Mouse (Mus musculus) urinary bladder, postnatal 4 days (tissue): ENCODE measurements around the gene Dlgap4.
"Not testable (repeated sequence)": the region's sequence is repeated elsewhere in the genome, so short reads cannot be mapped to it uniquely, and the experiment has no call there.

Experiments used
- DNase-seq, 2 experiments: peaks; one replicate each; pipeline ENCODE4 v3.0.0; 2021 to 2022; ENCODE audit warnings: low spot score in 2 of 2

Dlgap4 gene

DNA sequence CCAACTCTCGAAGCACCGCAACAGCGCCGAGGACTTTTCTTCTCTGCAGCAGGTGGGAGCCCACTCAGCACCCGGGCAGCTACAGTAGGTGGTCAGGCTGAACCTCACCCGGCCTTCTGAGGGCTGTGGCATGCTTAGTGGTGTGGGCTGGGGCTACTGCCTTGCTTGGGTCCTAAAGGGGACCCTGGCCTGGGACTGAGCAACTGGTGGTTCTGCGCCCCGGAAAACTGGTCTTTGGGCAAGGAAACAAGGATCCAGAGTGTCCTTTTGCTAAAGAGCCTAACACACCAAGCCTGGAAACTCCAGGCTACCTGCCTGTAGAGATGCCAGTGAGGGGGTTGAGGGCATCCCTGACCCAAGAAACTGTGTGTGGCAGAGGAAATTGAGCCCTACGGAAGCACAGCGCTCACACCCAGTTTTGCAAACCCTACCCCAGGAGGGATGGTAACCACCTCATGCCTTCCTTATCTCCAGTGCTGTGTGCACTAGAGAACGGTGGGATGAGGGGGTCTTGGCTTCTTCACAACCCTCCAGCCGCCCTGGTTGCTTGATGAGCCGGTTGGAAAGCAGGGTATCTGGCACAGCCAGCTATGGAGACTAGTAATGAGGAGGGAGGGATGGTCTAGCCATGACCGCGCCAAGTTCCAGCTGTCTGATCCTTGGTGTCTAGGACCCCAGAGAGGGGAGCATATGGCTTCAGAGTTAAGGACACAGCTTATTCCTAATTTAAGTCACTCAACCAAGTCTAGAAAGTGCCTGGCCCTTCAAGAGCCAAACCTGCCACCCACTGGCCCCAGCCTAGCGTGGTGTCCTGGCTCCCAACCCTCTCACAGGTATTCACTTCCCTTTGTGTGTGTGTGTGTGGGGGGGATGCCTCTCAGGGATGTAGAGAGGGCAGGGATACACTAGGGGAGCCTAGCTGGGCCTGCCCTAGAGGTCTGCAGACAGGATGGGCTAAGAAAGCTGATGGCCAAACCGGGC is 162.2 kb downstream of the Dlgap4 start:
- DNase-seq = no peak

DNA sequence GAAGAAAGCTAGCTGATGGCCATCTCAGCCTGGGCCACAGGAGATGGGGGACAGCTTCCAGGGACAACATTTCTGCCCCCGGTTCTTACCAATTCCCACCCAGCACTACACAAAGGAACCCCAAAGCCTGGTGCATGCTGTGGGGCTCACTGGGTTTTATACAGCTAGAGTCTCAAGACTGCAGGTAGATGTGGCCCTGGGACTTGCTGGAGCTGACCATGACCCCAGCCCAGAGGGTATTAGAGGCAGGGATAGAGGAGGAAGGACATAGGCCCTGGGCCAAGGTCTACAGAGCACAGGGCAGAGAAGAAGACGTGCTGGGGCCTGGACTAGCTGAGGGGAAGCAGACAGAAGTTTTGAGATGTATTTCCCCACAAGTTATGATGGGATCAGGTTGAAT is 163.4 kb downstream of the Dlgap4 start:
- no peak for DNase-seq

DNA sequence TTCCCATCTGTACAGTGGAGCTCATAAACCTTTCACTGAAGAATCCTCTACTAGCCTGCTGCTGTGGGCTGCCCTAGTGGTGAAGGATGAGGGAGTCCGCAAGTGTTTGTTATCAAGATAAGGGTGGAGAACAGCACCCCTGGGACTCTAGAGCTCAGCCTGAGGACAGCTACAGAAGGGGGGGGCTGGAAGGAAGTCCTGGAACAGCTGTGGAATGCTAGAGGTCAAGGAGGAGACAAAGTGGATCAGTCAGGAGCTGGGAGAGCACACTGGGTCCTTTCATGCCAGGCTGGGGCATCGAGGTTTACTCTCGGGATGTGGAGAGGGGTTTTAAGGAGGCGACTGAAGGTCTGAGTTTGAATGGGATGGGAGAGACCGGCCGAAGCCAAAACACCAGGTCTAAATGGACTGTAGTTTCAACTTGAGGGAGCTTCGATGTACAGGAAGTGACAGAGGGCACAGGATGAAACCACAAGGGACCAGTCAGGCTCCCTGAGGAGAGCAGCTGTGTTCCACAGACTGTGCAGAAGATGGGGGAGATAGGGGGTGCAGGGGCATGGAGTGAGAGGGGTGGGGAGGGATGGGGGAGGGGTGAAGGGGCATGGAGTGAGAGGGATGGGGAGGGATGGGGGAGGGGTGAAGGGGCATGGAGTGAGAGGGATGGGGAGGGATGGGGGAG is 164.0 kb downstream of the Dlgap4 start:
- DNase-seq = no peak

DNA sequence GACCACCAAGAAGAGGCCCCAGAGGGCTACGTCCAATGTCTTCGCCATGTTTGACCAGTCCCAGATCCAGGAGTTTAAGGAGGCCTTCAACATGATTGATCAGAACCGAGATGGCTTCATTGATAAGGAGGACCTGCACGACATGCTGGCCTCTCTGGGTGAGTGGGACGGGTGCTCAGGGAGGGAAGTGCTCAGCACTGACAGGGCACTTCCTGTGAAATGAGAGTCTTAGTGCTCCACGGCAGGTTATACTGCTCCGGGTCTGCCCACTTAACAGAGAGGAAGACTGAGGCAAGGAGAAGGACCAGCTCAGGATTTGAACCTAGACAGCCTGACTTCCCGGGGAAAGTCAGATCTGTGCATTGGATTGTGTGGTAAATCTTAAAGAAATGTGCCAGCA is 165.1 kb downstream of the Dlgap4 start:
- DNase-seq = no peak

DNA sequence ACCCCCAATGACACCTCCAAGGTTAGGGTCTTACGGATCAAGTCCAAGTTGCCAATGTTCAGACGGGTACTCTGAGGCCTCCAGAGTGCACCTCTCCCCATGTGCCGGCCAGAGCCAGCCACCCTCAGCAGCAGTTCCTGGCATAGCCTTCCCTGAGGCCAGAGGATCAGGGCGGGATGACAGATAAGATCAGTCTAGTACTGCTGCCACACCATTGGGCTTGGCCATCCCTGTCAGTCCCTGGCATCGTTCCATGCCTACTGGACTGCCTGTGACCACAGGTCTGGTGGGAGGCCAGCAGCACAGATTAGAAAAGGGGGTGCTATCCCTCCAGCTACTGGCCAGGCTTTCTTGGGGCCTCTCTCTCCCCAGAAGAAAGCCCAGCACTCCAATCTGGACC is 165.5 kb downstream of the Dlgap4 start:
- DNase-seq = no peak

DNA sequence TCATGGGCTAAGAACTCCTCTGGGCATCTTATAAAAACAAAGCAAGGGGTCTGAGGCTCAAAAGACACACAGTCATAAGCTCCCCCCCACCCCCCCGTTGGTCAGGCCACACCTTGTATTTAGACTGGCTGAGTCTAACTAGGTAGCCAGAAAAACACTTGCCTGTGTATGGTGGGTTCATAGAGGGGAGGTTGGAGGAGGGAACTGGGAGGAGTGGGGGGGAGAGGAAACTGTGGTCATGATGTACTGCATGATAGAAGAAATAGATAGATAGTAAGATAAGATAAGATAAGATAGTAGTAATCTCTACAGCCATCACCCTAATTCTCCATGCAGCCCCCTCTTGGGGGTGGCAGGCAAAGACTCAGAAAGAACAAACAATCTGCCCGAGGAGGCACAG is 166.0 kb downstream of the Dlgap4 start:
- DNase-seq = no peak

DNA sequence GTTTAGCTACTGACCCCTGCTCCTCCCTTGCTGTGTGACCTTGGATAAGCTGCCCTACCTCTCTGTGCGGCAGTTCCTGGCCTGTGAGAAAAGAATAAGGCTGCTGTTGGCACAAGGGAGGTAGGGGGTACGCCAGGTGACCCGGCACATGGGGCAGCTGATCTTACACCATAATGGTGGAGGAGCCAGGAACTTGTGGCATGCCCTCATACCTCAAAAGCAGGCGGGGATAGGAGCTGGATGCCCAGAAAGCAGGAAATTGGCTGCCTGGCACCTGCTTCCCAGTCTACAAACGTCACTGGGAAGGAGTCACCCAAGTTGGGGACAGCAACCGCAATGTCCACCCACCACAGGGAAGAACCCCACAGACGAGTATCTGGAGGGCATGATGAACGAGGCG is 166.6 kb downstream of the Dlgap4 start:
- DNase-seq = no peak

DNA sequence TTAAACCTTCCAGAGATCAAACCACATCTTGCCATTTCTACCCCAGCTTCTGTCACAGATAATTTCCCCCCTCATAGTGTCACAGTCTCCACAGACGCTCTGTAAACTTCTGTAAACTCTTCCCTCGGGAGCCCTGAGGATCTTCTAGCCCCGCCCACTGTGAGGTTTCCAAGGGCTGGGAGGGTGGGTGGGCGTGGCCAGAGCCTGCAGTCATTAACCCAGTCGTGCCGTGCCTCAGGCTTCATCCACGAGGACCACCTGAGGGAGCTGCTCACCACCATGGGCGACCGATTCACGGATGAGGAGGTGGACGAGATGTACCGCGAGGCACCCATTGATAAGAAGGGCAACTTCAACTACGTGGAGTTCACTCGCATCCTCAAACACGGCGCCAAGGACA is 167.2 kb downstream of the Dlgap4 start:
- DNase-seq = no peak

DNA sequence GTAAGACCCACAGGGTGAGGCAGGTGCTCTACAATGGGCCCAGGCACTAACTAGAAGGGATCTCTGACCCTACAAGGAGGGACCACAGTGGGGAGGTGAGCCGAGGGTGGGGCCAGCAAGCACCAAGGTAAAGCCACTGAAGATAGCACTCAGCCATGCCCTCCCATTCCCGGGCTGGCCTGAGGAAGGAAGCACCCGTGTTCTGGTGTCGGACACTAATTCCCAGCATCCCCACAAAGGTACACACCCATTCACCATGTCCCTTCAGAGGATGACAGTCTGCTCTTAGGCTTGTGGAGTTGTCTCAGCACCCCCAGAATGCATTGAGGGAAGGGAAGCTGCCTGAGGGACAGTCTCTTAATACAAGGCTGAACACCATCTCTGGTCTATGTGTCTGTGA is 167.8 kb downstream of the Dlgap4 start:
- no peak for DNase-seq

DNA sequence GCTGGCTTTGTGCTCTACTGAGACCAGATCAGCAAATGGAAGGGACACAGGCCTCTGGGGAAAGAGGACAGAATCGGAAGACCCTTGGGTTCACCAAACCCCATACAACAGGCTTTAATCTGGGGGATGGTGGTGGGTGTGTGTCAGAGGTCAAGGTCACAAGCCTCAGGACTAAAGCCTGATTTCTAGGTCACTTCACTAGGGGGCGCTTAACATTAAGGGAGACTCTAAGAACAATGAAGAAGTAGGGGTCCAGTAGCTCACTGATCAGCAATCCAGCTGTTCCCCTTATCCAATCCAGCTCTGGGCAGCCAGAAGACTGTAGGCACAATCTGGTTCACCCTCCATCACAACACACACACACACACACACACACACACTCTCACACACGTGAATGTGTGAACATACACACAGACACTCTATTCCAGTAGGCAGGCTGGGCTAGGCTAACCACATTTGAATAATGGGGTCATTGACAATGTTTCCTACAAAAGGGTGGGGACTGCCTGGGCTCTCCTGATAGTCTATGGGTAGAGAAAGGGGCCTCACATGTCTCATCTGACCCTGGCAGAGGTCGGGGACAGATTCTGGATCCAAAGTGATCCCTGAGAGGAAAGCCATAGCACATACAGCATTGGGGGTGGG is 168.5 kb downstream of the Dlgap4 start:
- no peak for DNase-seq

DNA sequence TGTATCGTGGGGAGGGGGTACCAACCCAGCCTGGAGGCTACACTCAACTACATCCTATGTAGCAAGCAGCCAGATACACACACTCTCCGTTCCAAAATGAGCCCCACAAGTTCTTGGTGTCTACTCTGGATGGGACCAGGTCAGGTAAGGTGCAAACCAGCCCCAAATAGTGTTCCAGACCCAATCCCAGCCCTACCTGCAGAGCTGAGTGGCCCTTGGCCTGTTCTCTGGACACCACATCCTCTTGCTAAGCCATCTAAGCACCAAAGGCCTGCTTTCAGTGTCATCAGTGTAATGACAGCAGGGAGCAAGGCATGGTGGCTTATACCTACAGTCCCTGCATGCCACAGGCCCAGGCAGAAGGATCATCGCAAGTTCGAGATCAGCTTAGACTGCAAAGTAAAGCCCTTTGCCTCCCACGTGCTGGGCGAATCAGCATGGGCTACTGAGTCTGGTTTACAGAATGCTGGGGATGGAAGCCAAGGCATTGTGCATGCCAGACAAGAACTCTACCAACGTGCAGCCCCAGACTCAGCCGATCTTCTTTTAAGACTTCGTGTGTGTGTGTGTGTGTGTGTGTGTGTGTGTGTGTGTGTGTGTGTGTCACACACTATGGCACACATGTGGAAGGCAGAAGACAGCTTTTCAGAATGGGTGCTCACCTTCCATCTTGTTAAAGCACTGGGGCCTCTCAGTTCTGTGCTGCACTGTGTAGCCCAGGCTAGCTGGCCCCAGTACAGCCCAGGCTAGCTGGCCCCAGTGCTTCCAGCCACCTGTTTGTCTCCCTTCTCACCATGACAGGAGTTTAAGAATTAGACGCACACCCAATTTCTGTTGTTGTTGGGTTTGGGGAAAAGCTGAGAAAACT is 169.2 kb downstream of the Dlgap4 start:
- DNase-seq = no peak

DNA sequence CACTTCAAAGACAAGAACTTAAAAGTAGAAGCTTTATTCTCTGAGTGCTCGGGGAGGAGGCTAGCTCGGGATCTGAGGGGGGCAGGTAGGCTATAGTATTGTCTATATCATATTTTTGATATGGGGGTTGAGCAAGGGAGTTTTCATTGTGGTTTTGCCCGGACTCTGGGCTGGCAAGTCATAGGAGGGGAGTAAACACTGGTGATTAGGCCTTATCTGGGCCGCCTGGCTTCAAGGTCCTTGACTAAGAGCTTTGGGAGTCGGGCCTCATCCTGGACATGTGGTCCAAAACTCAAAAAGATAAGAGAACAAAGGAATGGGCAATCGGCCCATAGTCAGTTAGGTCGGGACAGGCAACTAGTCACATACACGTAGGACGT is 169.8 kb downstream of the Dlgap4 start:
- no peak for DNase-seq

DNA sequence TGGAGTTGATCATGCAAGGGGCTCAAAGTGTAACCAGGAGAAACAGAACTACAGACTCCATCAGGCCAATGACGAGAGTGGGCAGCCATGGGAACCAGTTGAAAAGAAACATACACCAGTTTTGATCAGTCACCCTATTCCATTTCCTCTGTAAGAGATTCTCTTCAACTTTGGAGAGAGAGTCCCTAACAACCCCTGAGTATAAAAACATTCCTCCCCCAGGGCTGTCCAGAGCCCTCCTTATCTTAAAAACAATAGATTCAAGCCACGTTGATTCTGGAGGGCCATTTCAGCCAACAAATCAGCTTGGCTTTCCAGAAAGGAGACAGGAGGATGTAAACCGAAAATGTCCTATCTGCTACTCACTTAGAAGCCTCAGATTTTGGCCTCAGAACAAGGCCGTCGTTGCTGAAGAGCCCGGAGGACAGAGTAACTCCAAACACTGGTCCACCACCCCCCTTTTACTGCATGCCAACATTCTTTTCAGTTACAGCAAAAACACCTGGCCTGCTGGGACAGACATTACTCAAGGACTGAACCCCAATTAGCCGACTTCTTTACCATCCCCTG is 170.6 kb downstream of the Dlgap4 start:
- DNase-seq = no peak

DNA sequence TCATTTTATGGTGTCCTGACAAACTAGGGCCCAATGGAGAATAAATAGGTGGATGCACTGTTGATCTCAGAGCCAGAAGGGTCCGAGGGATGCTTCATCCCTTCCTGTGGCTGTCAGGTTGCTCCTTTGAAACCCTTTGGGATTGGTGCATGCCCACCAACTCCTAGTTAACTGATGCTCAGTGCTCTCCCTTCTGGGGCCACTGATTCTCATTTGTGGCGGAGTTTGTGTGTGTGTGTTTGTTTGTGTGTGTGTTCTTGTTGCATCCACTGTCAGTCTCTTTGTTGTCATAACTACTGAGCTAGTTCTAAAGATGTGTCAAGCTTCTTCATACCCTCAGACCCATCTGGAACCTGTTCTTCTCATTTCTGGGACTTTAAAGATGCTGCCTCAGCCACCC is 171.4 kb downstream of the Dlgap4 start:
- DNase-seq = no peak

DNA sequence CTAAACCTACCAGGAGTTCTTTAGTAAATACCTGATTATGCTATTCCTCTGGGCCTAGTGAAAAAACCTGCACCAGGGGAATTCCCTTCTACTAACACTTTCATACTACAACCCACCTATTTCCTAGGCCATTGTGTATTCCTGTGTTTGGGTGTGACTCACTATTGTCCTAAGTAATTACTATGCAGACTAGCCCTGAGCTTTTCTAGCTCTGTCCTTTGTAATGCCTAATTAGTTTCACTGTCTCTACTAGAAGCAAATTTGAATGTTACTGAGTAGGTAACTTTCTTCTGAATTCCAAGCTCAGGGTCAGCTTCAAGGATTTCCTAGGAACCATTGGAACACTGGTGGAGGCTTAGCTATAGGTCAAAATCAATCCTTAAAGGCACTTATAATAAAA is 172.9 kb downstream of the Dlgap4 start:
- not testable (repeated sequence) for DNase-seq

DNA sequence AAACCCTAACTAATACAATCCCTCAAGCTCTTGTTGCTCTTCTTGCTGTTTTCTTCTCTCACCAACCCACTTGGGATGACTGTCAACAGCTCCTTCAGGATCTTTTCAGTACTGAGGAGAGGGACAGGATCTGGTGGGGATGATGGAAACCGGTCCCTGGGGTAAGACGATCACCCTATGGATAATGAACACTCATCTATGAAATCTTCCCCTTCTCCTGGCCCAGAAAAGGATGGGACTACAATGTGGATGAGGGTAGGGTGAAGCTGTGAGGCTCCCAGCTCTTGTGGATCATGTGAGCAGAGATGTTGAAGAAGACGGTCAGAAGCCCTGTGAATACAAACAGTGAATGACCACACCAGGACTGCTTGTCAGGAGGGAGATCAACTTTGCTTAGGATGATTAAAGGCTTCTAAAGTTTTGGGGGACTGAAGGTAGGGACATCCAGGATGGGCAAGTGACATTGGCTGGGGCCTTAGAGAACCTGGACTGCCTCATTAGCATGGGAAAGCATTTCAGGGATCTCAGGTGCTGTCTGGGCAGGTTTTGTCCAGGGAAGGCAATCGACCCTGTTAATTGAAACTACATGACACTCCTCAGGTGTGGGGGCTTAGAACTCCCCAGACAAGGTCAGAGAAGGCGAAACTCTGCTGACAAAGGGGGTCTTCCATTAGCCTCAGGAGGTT is 173.7 kb downstream of the Dlgap4 start:
- DNase-seq = no peak

DNA sequence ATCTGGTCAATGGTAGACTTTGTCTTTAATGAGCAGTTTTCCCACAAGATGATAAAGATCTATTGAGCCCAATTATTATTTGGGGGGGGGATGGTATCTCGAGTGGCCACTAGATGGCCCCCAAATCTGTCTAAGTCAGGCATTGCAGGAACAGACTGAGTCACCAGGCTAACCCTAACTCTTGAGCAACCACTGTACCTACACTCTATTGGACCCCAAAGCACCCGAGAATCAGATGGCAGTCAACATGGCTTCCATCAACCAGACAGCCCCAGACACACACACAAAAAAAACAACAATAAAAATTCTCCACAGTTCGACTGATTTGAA is 174.2 kb downstream of the Dlgap4 start:
- DNase-seq = no peak

DNA sequence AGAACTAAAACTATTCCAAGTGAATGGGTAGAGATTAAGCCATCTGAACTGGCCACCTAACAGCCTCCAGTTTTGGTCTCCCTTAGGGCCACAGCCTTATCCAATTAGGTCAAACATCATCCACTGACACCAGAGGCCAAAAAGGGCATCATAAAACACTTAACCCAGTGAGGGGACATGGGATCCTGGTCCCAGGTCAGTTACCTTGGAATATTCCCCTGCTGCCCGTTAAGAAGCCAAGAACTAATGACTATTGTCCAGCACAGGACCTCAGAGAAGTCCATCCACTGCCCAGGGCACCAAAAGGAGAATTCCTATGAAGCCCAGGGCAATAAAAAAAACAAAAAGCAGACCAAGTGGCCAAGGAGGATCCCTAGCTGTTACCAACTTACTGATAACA is 175.3 kb downstream of the Dlgap4 start:
- DNase-seq = no peak

DNA sequence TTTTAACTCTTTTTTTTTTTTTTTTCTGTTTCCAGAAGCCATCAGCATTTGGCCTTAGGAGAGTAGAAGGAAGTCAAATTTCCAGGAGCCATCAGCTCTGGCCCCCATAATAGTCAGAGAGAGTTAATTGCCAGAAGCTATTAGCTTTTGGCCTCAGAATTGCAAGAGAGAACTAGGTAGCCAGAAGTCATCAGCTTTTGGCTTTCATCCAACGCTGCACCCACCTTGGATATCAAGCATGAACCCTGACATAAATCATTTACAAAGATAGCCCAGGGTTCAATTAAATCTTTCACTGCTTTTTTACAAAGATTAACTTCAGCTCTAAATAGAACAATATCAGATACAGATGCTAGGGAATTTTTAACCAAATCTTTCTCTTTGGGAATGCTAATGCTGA is 185.0 kb downstream of the Dlgap4 start:
- DNase-seq = no peak

DNA sequence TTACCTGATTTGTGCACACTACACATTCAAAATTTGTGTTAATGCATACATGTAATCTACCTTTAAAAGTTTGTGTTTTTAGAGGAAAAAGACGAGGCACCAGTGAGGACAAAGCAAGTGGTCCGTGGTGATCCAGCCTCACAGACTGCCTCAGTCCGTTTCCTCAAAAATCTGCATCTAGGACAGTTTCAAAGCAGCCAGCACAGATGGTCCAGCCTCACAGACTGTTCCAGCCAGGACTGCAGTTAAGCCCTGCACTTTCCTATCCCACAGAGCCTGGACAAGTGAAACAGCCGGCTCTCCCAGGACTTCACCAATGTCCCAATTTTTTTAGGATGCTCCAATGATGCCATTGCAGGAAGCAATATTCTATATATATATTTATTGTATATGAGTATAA is 187.5 kb downstream of the Dlgap4 start:
- DNase-seq = no peak

DNA sequence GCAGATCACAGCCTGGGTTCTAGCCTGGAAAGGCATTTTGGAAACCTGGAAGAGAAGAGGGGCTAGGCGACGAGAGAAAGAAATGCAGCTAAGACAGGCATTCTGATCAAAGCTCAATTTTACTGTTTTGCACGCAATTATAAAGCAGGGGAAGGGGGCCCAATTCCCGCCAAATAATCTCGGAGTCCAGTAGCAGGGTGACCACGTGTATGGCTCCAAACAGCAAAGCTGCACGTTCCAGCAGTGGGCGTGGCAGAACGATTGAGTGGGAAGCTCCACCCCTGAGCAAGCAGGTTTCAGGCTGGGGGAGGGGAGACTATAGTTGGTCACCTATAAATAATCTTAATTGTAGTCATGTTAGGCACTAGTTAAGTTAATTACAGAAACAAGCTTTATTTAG is 188.6 kb downstream of the Dlgap4 start:
- not testable (repeated sequence) for DNase-seq
